Mouse (Mus musculus) gastrocnemius, postnatal 4 days (tissue): ENCODE results near the gene Stard3. TPM values are rescaled to one million over a fixed set of nuclear protein-coding genes. Genes with fewer than 3 reads are reported as not detected.

ENCODE experiments used
- total RNA-seq, 2 experiments: library from RNA; stranded (reverse); gene quantifications; 2 replicates each; pipeline ENCODE4 v1.2.3; 2021

Gene Stard3
- total RNA-seq, 2 experiments from 2014 or later: 14.1 to 16.9 TPM

Other genes starting within 250 kb of the Stard3 start
- gene Fbxl20, start 208.0 kb upstream of the Stard3 start, total RNA-seq: 10 to 100 TPM; 16.9 to 18.2 TPM
- gene Med1, start 165.1 kb upstream of the Stard3 start, total RNA-seq: 10 to 100 TPM; 28.5 to 34.8 TPM
- 10 to 100 TPM; 28.5 to 31.0 TPM for gene Cdk12, start 155.3 kb upstream of the Stard3 start, total RNA-seq
- not detected for gene Neurod2, start 28.7 kb upstream of the Stard3 start, total RNA-seq
- gene Ppp1r1b, start 10.0 kb upstream of the Stard3 start, total RNA-seq: under 1 TPM; 0.52 to 0.70 TPM
- gene Tcap, start 25.4 kb downstream of the Stard3 start, total RNA-seq: 100 to 1,000 TPM; 447 to 769 TPM
- under 1 TPM in 1 of 2 experiments, not detected in 1; 0.71 TPM for gene Pnmt, start 28.1 kb downstream of the Stard3 start, total RNA-seq
- gene Pgap3, start 42.1 kb downstream of the Stard3 start, total RNA-seq: 1 to 10 TPM; 4.6 to 5.6 TPM
- 10 to 100 TPM; 19.6 to 23.5 TPM for gene Erbb2, start 54.1 kb downstream of the Stard3 start, total RNA-seq
- gene Mien1, start 80.6 kb downstream of the Stard3 start, total RNA-seq: 10 to 100 TPM; 28.0 to 29.0 TPM
- under 1 TPM in 1 of 2 experiments, not detected in 1; 0.16 TPM for gene Grb7, start 88.0 kb downstream of the Stard3 start, total RNA-seq
- under 1 TPM; 0.54 to 0.74 TPM for gene Ikzf3, start 187.7 kb downstream of the Stard3 start, total RNA-seq
- not detected for gene Zpbp2, start 192.7 kb downstream of the Stard3 start, total RNA-seq
- 10 to 100 TPM; 28.0 to 28.3 TPM for gene Ormdl3, start 229.0 kb downstream of the Stard3 start, total RNA-seq
- gene Lrrc3c, start 239.9 kb downstream of the Stard3 start, total RNA-seq: not detected